Mouse (Mus musculus): ENCODE data around the gene Rin1. TPM values are rescaled to one million over a fixed set of nuclear protein-coding genes. Genes with fewer than 3 reads are reported as not detected.

Gene Rin1
- polyA plus RNA-seq, 1 experiment from 2014 or later, result 5.9 TPM

DNA sequence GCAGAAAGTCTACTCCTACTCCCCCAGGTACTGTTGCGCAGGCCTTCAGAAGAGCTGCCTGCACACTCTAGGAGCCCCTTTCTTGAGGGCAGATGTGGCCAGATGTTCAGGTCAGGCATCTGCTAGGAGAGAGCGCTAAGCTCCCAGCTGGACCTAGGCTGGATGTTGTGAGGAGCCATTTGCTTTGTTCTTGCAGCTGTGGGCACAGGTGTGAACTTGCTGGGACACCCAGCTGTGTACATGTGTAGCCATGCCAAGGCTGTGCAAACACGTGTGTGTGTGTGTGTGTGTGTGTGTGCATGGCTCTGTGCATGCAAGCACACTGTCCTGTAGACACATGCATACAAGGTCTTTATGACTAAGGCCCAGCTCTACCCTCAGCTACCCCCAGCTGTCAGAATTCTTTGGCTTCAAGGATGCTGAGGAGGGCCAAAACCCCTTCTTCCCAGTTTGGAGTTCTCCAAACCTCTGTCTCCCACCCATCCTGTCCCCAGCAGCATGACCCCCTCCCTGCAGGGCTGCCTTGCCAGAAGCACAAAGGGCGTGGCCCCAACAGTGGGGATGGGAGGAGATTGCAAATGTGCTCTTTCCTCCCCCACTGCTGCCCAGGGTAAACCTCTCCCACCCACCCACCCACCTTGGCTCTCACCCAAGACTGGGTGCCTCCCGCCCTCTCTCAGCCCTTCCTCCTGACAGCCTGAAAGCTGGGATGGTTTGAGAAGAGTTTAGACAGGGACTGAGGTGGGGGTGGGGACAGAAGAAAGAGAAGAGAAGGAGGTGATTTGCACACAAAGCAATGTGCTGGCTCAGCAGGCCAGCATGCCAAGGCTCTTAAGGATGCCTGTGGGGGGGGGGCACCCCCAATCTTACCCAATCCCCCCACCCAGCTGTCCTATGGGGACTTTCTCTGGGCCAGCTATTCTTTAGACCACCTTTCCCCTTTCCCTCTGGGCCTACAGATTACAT, 10.4 kb downstream of the Rin1 start:
- H3K9me3 ChIP-seq (ENCODE audit: low read depth, low read length), result no peaks in the 10 kb centered on the region
- H3K27me3 ChIP-seq (ENCODE audit: insufficient read depth, low read length), result no peaks in the 10 kb centered on the region
- H3K27ac ChIP-seq (ENCODE audit: low read depth), result peak overlapping the region; percentile 90
- DNase-seq, result peak; percentile 84
- TF ChIP-seq CTCF (IDR thresholded peaks at IDR 0.05; ENCODE audit: low read depth), result no peak
- no peaks in the 10 kb centered on the region for H3K36me3 ChIP-seq (ENCODE audit: insufficient read depth)
- H3K4me3 ChIP-seq (ENCODE audit: low read depth, low read length), result no peak overlapping the region
- H3K9ac ChIP-seq, result no peak overlapping the region
- peak; percentile 48 for ATAC-seq (ENCODE audit: insufficient read depth)
- WGBS, result 22% methylated on average over 5 of the region's 5 CpGs
- peaks cover 49% of the 10 kb centered on the region for H3K4me1 ChIP-seq (ENCODE audit: insufficient read depth)
- H3K4me2 ChIP-seq, result peak overlapping the region; percentile 25; the same call in 1 of the 2 replicates

DNA sequence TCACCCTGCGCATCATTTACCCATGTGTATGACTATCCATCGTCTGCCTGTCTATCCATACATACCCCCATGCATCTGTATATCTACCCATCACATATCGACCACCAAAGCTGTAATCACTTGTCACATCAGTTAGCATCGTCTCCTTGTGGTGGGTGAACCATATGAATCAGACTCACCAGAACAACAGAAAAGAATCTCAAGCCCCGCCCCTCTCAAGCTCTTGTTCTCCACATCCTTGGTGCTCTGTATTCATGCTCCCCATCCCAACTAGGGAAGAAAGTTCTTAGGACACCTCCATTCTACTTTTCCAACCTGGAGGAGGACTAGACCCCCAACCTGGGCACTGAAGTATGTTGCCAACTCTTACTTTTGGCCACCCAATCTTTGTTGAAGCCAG, 11.8 kb downstream of the Rin1 start:
- Histone ChIP-seq H3K27me3 (ENCODE audit: insufficient read depth, low read length) (peaks cover 3% of the 10 kb centered on the region; the same call in 1 of the 2 replicates), H3K4me2 (no peak overlapping the region), H3K9ac (no peak overlapping the region), H3K27ac (ENCODE audit: low read depth) (no peak overlapping the region), H3K4me3 (ENCODE audit: low read depth, low read length) (no peak overlapping the region), H3K4me1 (ENCODE audit: insufficient read depth) (peaks cover 50% of the 10 kb centered on the region), H3K9me3 (ENCODE audit: low read depth, low read length) (no peaks in the 10 kb centered on the region), H3K36me3 (ENCODE audit: insufficient read depth) (no peaks in the 10 kb centered on the region)
- ATAC-seq (ENCODE audit: insufficient read depth) (no peak), DNase-seq (no peak)
- TF ChIP-seq CTCF (IDR thresholded peaks at IDR 0.05; ENCODE audit: low read depth), result no peak
- WGBS, result 75% methylated on average over 5 of the region's 5 CpGs

DNA sequence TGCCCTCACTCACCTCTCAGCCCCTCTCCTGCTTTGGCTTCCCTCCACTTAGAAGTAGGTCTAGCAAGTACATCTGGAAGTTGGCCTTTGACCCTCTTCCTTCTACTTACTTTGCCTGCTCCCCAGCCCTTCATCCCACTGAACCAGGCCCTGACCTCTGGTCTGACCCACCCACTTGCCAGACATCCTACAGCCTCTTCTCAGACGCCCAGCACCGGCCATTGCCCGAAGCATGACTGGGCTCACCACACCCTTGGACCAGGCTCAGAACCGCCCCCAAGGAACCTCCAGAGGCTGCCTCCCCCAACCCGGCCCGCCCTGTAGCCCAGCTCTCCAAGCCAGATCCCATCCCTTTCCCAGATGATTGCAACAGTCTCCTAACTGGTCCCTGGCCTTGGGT, 12.2 kb downstream of the Rin1 start:
- Histone ChIP-seq H3K4me1 (ENCODE audit: insufficient read depth) (peaks cover 53% of the 10 kb centered on the region), H3K36me3 (ENCODE audit: insufficient read depth) (no peaks in the 10 kb centered on the region), H3K27ac (ENCODE audit: low read depth) (no peak overlapping the region), H3K9me3 (ENCODE audit: low read depth, low read length) (no peaks in the 10 kb centered on the region), H3K9ac (no peak overlapping the region), H3K4me3 (ENCODE audit: low read depth, low read length) (no peak overlapping the region), H3K27me3 (ENCODE audit: insufficient read depth, low read length) (peaks cover 7% of the 10 kb centered on the region; the same call in 1 of the 2 replicates), H3K4me2 (no peak overlapping the region)
- ATAC-seq (ENCODE audit: insufficient read depth) (no peak), DNase-seq (no peak)
- TF ChIP-seq CTCF (IDR thresholded peaks at IDR 0.05; ENCODE audit: low read depth), result no peak
- 68% methylated on average over 6 of the region's 6 CpGs for WGBS

DNA sequence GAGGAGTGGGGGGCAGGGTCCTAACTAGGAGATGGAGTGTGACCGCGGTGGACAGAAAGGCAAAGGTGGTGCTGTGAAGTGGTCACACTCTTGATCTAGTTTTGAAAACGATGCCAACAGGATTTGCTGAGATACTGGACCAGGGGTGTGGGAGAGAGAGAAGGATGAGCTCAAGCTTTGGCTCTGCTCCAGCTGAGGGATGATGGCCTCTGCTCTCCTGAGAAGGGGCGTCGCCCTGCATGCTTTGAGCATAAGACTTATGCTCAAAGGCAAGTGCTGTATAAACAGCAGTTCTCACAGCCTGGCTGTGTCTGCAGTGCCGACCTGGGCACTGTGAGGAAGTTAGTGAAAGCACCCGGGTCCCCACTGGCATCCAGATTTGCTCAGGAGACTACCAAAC, 14.8 kb downstream of the Rin1 start:
- peaks cover 24% of the 10 kb centered on the region; the same call in 1 of the 2 replicates for H3K27me3 ChIP-seq (ENCODE audit: insufficient read depth, low read length)
- ATAC-seq (ENCODE audit: insufficient read depth) (no peak), DNase-seq (peak; percentile 69)
- no peaks in the 10 kb centered on the region for H3K9me3 ChIP-seq (ENCODE audit: low read depth, low read length)
- H3K4me1 ChIP-seq (ENCODE audit: insufficient read depth), result peaks cover 36% of the 10 kb centered on the region
- H3K4me3 ChIP-seq (ENCODE audit: low read depth, low read length), result no peak overlapping the region
- H3K36me3 ChIP-seq (ENCODE audit: insufficient read depth), result no peaks in the 10 kb centered on the region
- WGBS, result 27% methylated on average over 7 of the region's 7 CpGs
- H3K9ac ChIP-seq, result no peak overlapping the region
- no peak for TF ChIP-seq CTCF (IDR thresholded peaks at IDR 0.05; ENCODE audit: low read depth)
- 0 out of 2 replicates have a peak overlapping the region, but pooled peaks have one; percentile 10 for H3K4me2 ChIP-seq
- H3K27ac ChIP-seq (ENCODE audit: low read depth), result peak overlapping the region; percentile 2; the same call in 1 of the 2 replicates

DNA sequence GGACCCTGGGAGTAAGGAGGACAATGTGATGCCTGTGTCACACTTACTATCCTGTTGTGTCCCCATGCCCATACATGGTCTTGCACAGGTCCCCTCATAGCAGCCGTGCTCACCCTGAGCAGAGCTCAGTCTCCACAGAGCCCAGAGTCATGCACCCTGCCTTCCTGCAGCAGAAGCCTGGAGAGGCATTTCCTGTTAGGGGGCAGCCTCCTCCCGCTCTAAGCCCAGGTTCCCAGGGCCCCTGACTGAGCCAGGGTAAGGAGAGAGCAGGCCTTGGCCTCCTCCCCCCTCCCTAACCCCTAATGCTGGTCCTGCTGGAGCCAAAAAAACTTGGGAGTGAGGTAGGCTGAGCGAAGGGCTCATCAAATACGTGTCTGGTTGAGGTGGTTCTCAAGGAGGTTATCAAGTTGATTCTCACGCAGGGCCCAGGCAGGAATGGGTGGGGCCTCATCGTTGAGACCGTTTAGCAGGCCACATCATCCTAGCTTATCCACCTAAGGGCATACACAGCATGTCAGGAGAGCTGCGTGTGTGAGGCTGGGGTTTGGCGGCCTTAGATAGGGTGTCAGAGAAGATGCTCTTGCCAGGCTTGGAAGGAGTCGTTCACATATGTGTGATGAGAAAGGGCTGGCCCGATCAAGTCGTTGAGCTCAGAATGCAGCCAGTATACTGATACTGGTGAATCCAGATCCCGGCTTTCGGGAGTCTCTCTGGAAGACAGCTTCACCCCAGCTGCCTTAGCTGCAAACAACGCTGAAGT, 16.9 kb downstream of the Rin1 start:
- H3K27ac ChIP-seq (ENCODE audit: low read depth), result peak overlapping the region; percentile 95
- 4% methylated on average over 15 of the region's 15 CpGs for WGBS
- H3K9me3 ChIP-seq (ENCODE audit: low read depth, low read length), result no peaks in the 10 kb centered on the region
- TF ChIP-seq CTCF (IDR thresholded peaks at IDR 0.05; ENCODE audit: low read depth), result no peak
- peak; percentile 77 for DNase-seq
- H3K27me3 ChIP-seq (ENCODE audit: insufficient read depth, low read length), result peaks cover 32% of the 10 kb centered on the region; the same call in 1 of the 2 replicates
- H3K4me3 ChIP-seq (ENCODE audit: low read depth, low read length), result peak overlapping the region; percentile 62
- H3K4me2 ChIP-seq, result peak overlapping the region; percentile 77
- ATAC-seq (ENCODE audit: insufficient read depth), result peak; percentile 2
- no peaks in the 10 kb centered on the region for H3K36me3 ChIP-seq (ENCODE audit: insufficient read depth)
- H3K9ac ChIP-seq, result peak overlapping the region; percentile 76
- peaks cover 27% of the 10 kb centered on the region for H3K4me1 ChIP-seq (ENCODE audit: insufficient read depth)

DNA sequence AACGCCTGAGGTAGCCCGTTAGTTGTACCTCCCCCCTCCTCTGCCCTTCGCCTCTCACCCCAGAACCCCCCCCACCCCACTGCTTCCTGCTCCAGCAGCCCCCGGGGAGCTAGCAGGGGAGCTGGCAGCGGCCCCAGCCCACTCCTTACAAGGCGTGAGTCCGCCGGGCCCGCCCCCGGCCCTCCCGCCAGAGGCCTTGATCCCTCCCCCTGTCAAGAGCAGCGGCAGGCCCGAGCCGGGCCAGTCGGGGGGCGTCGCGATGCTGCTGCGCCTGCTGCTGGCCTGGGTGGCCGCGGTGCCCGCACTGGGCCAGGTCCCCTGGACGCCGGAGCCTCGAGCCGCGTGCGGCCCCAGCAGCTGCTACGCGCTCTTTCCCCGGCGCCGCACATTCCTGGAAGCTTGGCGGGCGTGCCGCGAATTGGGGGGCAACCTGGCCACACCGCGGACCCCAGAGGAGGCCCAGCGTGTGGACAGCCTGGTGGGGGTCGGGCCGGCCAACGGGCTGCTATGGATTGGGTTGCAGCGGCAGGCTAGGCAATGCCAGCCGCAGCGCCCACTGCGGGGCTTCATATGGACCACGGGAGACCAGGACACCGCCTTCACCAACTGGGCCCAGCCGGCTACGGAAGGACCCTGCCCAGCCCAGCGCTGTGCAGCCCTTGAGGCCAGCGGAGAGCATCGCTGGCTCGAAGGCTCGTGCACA, 17.7 kb downstream of the Rin1 start, which contains the start of gene Cd248:
Cd248 (plus strand) TSS at position 212 of the 703 bp plus-strand sequence.
- ATAC-seq (ENCODE audit: insufficient read depth), result peak; percentile 74
- 1% methylated on average over 56 of the region's 56 CpGs for WGBS
- peaks cover 27% of the 10 kb centered on the region for H3K4me1 ChIP-seq (ENCODE audit: insufficient read depth)

More for the DNA sequence above, 17.7 kb downstream of the Rin1 start, which contains the start of gene Cd248:
- peak within 1 kb of the TSS; percentile 62 for H3K4me3 ChIP-seq (ENCODE audit: low read depth, low read length)
- H3K9me3 ChIP-seq (ENCODE audit: low read depth, low read length), result no peaks in the 10 kb centered on the region
- H3K36me3 ChIP-seq (ENCODE audit: insufficient read depth), result no peaks in the 10 kb centered on the region
- peaks cover 32% of the 10 kb centered on the region; the same call in 1 of the 2 replicates for H3K27me3 ChIP-seq (ENCODE audit: insufficient read depth, low read length)
- peak; percentile 92 for DNase-seq
- H3K9ac ChIP-seq, result peak within 1 kb of the TSS; percentile 76
- peak within 1 kb of the TSS; percentile 95 for H3K27ac ChIP-seq (ENCODE audit: low read depth)
- H3K4me2 ChIP-seq, result peak within 1 kb of the TSS; percentile 77
- no peak for TF ChIP-seq CTCF (IDR thresholded peaks at IDR 0.05; ENCODE audit: low read depth)
